Mouse (Mus musculus) neural tube, embryonic 13.5 days (tissue): ENCODE data around the gene Gramd1c. TPM values are rescaled to one million over a fixed set of nuclear protein-coding genes. Genes with fewer than 3 reads are reported as not detected.
A peak's percentile ranks its signal among the peaks of the same experiment; 100 is the strongest.

ENCODE experiments used
- ATAC-seq: fragments of 200-750 bp; cut with Nextera tagmentation; 2 replicates; pipeline ENCODE4 v1.8.0; 2017; ENCODE audit warnings: low read depth, mild to moderate bottlenecking, moderate TSS enrichment, moderate library complexity
- H3K27ac ChIP-seq: fragments of 300-500 bp; sonication (generic); replicated peaks from 2 replicates; pipeline ENCODE4 v1.5.1; 2015; ENCODE audit warnings: moderate library complexity, mild to moderate bottlenecking, inconsistent platforms
- H3K27me3 ChIP-seq: fragments of 300-500 bp; sonication (generic); 2 replicates; pipeline ENCODE4 v1.6.1; 2015; ENCODE audit warnings: mild to moderate bottlenecking, inconsistent platforms
- H3K36me3 ChIP-seq: fragments of 300-500 bp; sonication (generic); 2 replicates; pipeline ENCODE4 v1.6.1; 2015; ENCODE audit warnings: mild to moderate bottlenecking, inconsistent platforms
- H3K4me1 ChIP-seq: fragments of 300-500 bp; sonication (generic); replicated peaks from 2 replicates; pipeline ENCODE4 v1.6.1; 2015; ENCODE audit warnings: inconsistent platforms
- H3K4me2 ChIP-seq: fragments of 300-500 bp; sonication (generic); 2 replicates; pipeline ENCODE4 v1.6.1; 2015; ENCODE audit warnings: inconsistent platforms, mild to moderate bottlenecking, moderate library complexity
- H3K4me3 ChIP-seq: fragments of 300-500 bp; sonication (generic); 2 replicates; pipeline ENCODE4 v1.5.1; 2015; ENCODE audit warnings: mild to moderate bottlenecking, inconsistent platforms
- H3K9ac ChIP-seq: fragments of 300-500 bp; sonication (generic); 2 replicates; pipeline ENCODE4 v1.6.1; 2015; ENCODE audit warnings: moderate library complexity, mild to moderate bottlenecking, inconsistent platforms
- H3K9me3 ChIP-seq: fragments of 300-500 bp; sonication (generic); 2 replicates; pipeline ENCODE4 v1.6.1; 2016; ENCODE audit warnings: inconsistent platforms
- WGBS: fragments of 180-500 bp; shearing (Covaris S2); methylation state at CpG from one replicate; pipeline ENCODE4 v1.1.7; 2015; 5-methylcytosine and 5-hydroxymethylcytosine counted together
- microRNA-seq: library from miRNA; unstranded; fragments of <30 nt; microRNA quantifications from one replicate; pipeline ENCODE4, GENCODE M21; 2016
- polyA plus RNA-seq: library from polyadenylated mRNA; unstranded; fragments of >200 nt; fragmentation: Nextera tagmentation; extraction: Ambion mirVana; gene quantifications from 2 replicates; pipeline ENCODE4 v1.2.1, GENCODE M21; 2015

The Gramd1c gene
- polyA plus RNA-seq, 1 experiment from 2014 or later: 2.8 TPM

- H3K27ac ChIP-seq: no peak overlapping the region
- H3K4me1 ChIP-seq: no peaks in the 10 kb centered on the region
- H3K4me3 ChIP-seq: no peak overlapping the region
- H3K9me3 ChIP-seq: no peaks in the 10 kb centered on the region
- 79% methylated on average over 4 of the region's 4 CpGs for WGBS
- ATAC-seq: no peak
- H3K9ac ChIP-seq: no peak overlapping the region
- H3K4me2 ChIP-seq: no peak overlapping the region
- no peaks in the 10 kb centered on the region for H3K36me3 ChIP-seq
- no peaks in the 10 kb centered on the region for H3K27me3 ChIP-seq
Observed at GRCm38 (mm10) chr16:43940846-43941245, 122.3 kb downstream of the Gramd1c start.

GRCm38 (mm10) chr16:43935892-43936291 lies 127.3 kb downstream of the Gramd1c start:
- H3K4me2 ChIP-seq: no peak overlapping the region
- 83% methylated on average over 3 of the region's 3 CpGs for WGBS
- no peak overlapping the region for H3K27ac ChIP-seq
- no peaks in the 10 kb centered on the region for H3K27me3 ChIP-seq
- H3K4me1 ChIP-seq: peaks cover 14% of the 10 kb centered on the region
- H3K9ac ChIP-seq: no peak overlapping the region
- H3K4me3 ChIP-seq: no peak overlapping the region
- H3K9me3 ChIP-seq: no peaks in the 10 kb centered on the region
- no peaks in the 10 kb centered on the region for H3K36me3 ChIP-seq
- no peak for ATAC-seq

- no peak overlapping the region for H3K4me2 ChIP-seq
- H3K27me3 ChIP-seq: no peaks in the 10 kb centered on the region
- no peaks in the 10 kb centered on the region for H3K9me3 ChIP-seq
- H3K36me3 ChIP-seq: no peaks in the 10 kb centered on the region
- peaks cover 15% of the 10 kb centered on the region for H3K4me1 ChIP-seq
- WGBS: 69% methylated on average over 3 of the region's 3 CpGs
- no peak overlapping the region for H3K9ac ChIP-seq
- no peak overlapping the region for H3K4me3 ChIP-seq
- H3K27ac ChIP-seq: no peak overlapping the region
- no peak for ATAC-seq
Observed at GRCm38 (mm10) chr16:43935367-43935766, 127.8 kb downstream of the Gramd1c start.

- H3K36me3 ChIP-seq: no peaks in the 10 kb centered on the region
- no peak overlapping the region for H3K4me3 ChIP-seq
- no peak overlapping the region for H3K4me2 ChIP-seq
- H3K9me3 ChIP-seq: no peaks in the 10 kb centered on the region
- peaks cover 15% of the 10 kb centered on the region for H3K4me1 ChIP-seq
- H3K27ac ChIP-seq: no peak overlapping the region
- no peak overlapping the region for H3K9ac ChIP-seq
- no peak for ATAC-seq
- WGBS: 86% methylated on average over 8 of the region's 8 CpGs
- no peaks in the 10 kb centered on the region for H3K27me3 ChIP-seq
Observed at GRCm38 (mm10) chr16:43934856-43935255, 128.3 kb downstream of the Gramd1c start.

GRCm38 (mm10) chr16:43933041-43933440 lies 130.1 kb downstream of the Gramd1c start:
- no peaks in the 10 kb centered on the region for H3K36me3 ChIP-seq
- H3K27ac ChIP-seq: no peak overlapping the region
- ATAC-seq: no peak
- WGBS: 90% methylated on average over 6 of the region's 6 CpGs
- H3K9ac ChIP-seq: no peak overlapping the region
- H3K4me2 ChIP-seq: no peak overlapping the region
- no peaks in the 10 kb centered on the region for H3K9me3 ChIP-seq
- no peak overlapping the region for H3K4me3 ChIP-seq
- H3K27me3 ChIP-seq: no peaks in the 10 kb centered on the region
- peaks cover 15% of the 10 kb centered on the region for H3K4me1 ChIP-seq

- Histone ChIP-seq H3K4me2 (no peak overlapping the region), H3K36me3 (no peaks in the 10 kb centered on the region), H3K4me3 (no peak overlapping the region), H3K9me3 (no peaks in the 10 kb centered on the region), H3K4me1 (peaks cover 15% of the 10 kb centered on the region), H3K27me3 (no peaks in the 10 kb centered on the region), H3K9ac (no peak overlapping the region), H3K27ac (peak overlapping the region; percentile 54)
- 80% methylated on average over 7 of the region's 7 CpGs for WGBS
- ATAC-seq: peak; percentile 46; the same call in 1 of the 2 replicates
Observed at GRCm38 (mm10) chr16:43932319-43932718, 130.8 kb downstream of the Gramd1c start.

GRCm38 (mm10) chr16:43931502-43931901 lies 131.6 kb downstream of the Gramd1c start:
- H3K4me2 ChIP-seq: no peak overlapping the region
- H3K27me3 ChIP-seq: no peaks in the 10 kb centered on the region
- no peak overlapping the region for H3K4me3 ChIP-seq
- H3K9me3 ChIP-seq: no peaks in the 10 kb centered on the region
- H3K36me3 ChIP-seq: no peaks in the 10 kb centered on the region
- H3K4me1 ChIP-seq: peaks cover 18% of the 10 kb centered on the region
- peak overlapping the region; percentile 81 for H3K27ac ChIP-seq
- peak; percentile 91 for ATAC-seq
- WGBS: 20% methylated on average over 3 of the region's 3 CpGs
- H3K9ac ChIP-seq: 0 out of 2 replicates have a peak overlapping the region, but pooled peaks have one; percentile 0

- Histone ChIP-seq H3K4me1 (peaks cover 19% of the 10 kb centered on the region), H3K9me3 (no peaks in the 10 kb centered on the region), H3K9ac (no peak overlapping the region), H3K27ac (no peak overlapping the region), H3K4me3 (no peak overlapping the region), H3K4me2 (no peak overlapping the region), H3K27me3 (no peaks in the 10 kb centered on the region), H3K36me3 (no peaks in the 10 kb centered on the region)
- no peak for ATAC-seq
Observed at GRCm38 (mm10) chr16:43930577-43930976, 132.6 kb downstream of the Gramd1c start.

Small RNAs within 50 kb of the gene (microRNA-seq; reads per million reads assigned to microRNA genes)
- not detected for gene Mir3470b

Other genes with a start within 250 kb of the Gramd1c start
- 8.2 and 8.9 TPM in 2 replicates for gene Ccdc191, start 173.5 kb downstream of the Gramd1c start, polyA plus RNA-seq
- gene Qtrt2, start 136.5 kb downstream of the Gramd1c start, polyA plus RNA-seq: 19.4 and 22.2 TPM in 2 replicates
- 1.4 and 1.7 TPM in 2 replicates for gene Zdhhc23, start 83.6 kb downstream of the Gramd1c start, polyA plus RNA-seq
- gene Atp6v1a, start 76.4 kb upstream of the Gramd1c start, polyA plus RNA-seq: 91.6 and 95.5 TPM in 2 replicates
- gene Naa50, start 76.5 kb upstream of the Gramd1c start, polyA plus RNA-seq: 54.8 and 65.1 TPM in 2 replicates
- 1.9 and 3.6 TPM in 2 replicates for gene Usf3, start 109.9 kb upstream of the Gramd1c start, polyA plus RNA-seq